Mouse (Mus musculus) lung, embryonic 15.5 days (tissue): ENCODE measurements around the gene Mgrn1. TPM values are rescaled to one million over a fixed set of nuclear protein-coding genes. Genes with fewer than 3 reads are reported as not detected.

Experiments
- ATAC-seq: fragments of 200-750 bp; cut with Nextera tagmentation; 2 replicates; pipeline ENCODE4 v1.8.0; 2017; ENCODE audit warnings: moderate number of reproducible peaks, borderline replicate concordance; ENCODE audit not compliant: low FRiP score, low TSS enrichment; ENCODE audit errors: extremely low read depth
- H3K27ac ChIP-seq: fragments of 300-500 bp; sonication (generic); 2 replicates; pipeline ENCODE4 v1.5.1; 2015; ENCODE audit warnings: moderate library complexity, mild to moderate bottlenecking, inconsistent platforms
- H3K27me3 ChIP-seq: fragments of 300-500 bp; sonication (generic); 2 replicates; pipeline ENCODE4 v1.6.1; 2015; ENCODE audit warnings: inconsistent platforms
- H3K36me3 ChIP-seq: fragments of 300-500 bp; sonication (generic); 2 replicates; pipeline ENCODE4 v1.6.1; 2015; ENCODE audit warnings: inconsistent platforms
- H3K4me1 ChIP-seq: fragments of 300-500 bp; sonication (generic); 2 replicates; pipeline ENCODE4 v1.6.1; 2015; ENCODE audit warnings: inconsistent platforms
- H3K4me2 ChIP-seq: fragments of 300-500 bp; sonication (generic); 2 replicates; pipeline ENCODE4 v1.6.1; 2015; ENCODE audit warnings: inconsistent platforms, mild to moderate bottlenecking, moderate library complexity
- H3K4me3 ChIP-seq: fragments of 300-500 bp; sonication (generic); 2 replicates; pipeline ENCODE4 v1.5.1; 2015; ENCODE audit warnings: mild to moderate bottlenecking, inconsistent platforms
- H3K9ac ChIP-seq: fragments of 300-500 bp; sonication (generic); 2 replicates; pipeline ENCODE4 v1.6.1; 2015; ENCODE audit warnings: inconsistent platforms
- H3K9me3 ChIP-seq: fragments of 300-500 bp; sonication (generic); 2 replicates; pipeline ENCODE4 v1.6.1; 2016; ENCODE audit warnings: inconsistent platforms
- WGBS: fragments of 180-500 bp; shearing (Covaris S2); methylation state at CpG from one replicate; pipeline ENCODE4 v1.1.7; 2015; 5-methylcytosine and 5-hydroxymethylcytosine counted together
- polyA plus RNA-seq: library from polyadenylated mRNA; unstranded; fragments of >200 nt; fragmentation: Nextera tagmentation; extraction: Ambion mirVana; gene quantifications from 2 replicates; pipeline ENCODE4 v1.2.1, GENCODE M21; 2015

Mgrn1 gene
- polyA plus RNA-seq, 1 experiment from 2014 or later: 93.0 TPM

DNA sequence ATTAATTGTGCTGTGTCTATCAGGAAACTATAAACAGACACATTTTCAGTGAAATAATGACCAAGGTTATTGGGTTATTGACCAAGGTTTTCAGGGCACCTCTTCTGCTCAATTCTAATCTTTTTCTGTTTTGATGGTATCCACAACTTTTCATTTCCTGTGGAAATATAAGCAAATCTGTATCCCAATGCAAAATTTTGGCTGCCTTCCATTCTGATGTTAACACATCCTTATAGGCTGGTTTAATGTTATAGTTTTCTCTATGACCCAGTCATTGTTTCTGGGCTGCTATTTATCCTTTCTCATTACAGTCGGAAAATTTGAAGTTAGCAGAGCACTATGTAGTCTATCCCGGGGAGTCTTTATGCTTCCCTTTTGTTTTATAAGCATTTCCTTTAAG, 13.7 kb downstream of the Mgrn1 start:
- no peaks in the 10 kb centered on the region for H3K9me3 ChIP-seq
- no peaks in the 10 kb centered on the region for H3K36me3 ChIP-seq
- H3K27ac ChIP-seq: peak overlapping the region; percentile 54
- H3K4me2 ChIP-seq: no peak overlapping the region
- no peak overlapping the region for H3K9ac ChIP-seq
- ATAC-seq: no peak
- peaks cover 29% of the 10 kb centered on the region; the same call in 1 of the 2 replicates for H3K4me1 ChIP-seq
- H3K4me3 ChIP-seq: no peak overlapping the region
- H3K27me3 ChIP-seq: no peaks in the 10 kb centered on the region
- WGBS: 39% methylated on average over 2 of the region's 2 CpGs

DNA sequence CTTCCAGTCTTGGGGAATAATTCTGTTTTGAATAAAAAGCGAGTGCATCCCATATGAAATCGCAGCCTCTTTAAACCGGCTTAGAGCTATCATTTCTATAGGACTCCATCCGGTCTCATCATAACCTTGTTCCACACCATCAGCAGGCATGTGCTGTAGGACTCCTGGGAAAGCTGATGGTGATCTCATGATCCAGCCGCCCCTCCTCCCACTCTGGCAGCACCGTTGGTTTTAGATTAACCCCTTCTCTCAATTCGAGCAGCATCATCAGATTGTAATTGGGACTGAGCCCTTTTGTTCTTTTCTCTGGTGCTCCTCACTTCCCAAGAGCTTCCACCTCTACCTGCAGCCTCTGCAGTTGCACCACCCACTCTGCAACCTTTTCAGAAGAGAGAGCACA, 15.1 kb downstream of the Mgrn1 start:
- Histone ChIP-seq H3K4me2 (no peak overlapping the region), H3K9ac (no peak overlapping the region), H3K27ac (no peak overlapping the region), H3K4me3 (no peak overlapping the region), H3K9me3 (no peaks in the 10 kb centered on the region), H3K36me3 (no peaks in the 10 kb centered on the region), H3K4me1 (peaks cover 39% of the 10 kb centered on the region; the same call in 1 of the 2 replicates), H3K27me3 (no peaks in the 10 kb centered on the region)
- ATAC-seq: no peak
- WGBS: 55% methylated on average over 7 of the region's 7 CpGs

DNA sequence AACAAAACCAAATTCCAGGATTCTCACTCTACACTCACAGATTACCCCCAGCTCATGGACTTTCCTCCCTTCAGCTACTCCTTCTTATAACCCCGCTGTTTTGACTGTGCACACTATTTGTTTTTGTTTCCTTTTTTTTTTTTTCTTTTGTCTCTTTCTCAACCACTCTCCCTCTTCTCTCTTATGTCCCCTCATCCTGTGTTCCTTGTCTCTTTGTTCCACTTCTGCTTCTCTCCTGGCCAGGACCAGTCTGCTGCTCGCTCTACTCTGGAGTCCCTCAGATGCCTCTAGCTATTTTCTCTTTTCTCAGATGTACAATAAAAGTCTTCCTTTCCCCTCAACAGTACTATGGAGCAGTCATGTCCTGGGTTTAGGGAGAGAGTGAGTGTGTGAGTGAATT, 16.3 kb downstream of the Mgrn1 start:
- H3K4me2 ChIP-seq: no peak overlapping the region
- peaks cover 43% of the 10 kb centered on the region; the same call in 1 of the 2 replicates for H3K4me1 ChIP-seq
- ATAC-seq: no peak
- H3K27me3 ChIP-seq: no peaks in the 10 kb centered on the region
- no peak overlapping the region for H3K27ac ChIP-seq
- H3K36me3 ChIP-seq: no peaks in the 10 kb centered on the region
- WGBS: 78% methylated on average over 2 of the region's 2 CpGs
- no peak overlapping the region for H3K9ac ChIP-seq
- H3K4me3 ChIP-seq: no peak overlapping the region
- H3K9me3 ChIP-seq: no peaks in the 10 kb centered on the region

DNA sequence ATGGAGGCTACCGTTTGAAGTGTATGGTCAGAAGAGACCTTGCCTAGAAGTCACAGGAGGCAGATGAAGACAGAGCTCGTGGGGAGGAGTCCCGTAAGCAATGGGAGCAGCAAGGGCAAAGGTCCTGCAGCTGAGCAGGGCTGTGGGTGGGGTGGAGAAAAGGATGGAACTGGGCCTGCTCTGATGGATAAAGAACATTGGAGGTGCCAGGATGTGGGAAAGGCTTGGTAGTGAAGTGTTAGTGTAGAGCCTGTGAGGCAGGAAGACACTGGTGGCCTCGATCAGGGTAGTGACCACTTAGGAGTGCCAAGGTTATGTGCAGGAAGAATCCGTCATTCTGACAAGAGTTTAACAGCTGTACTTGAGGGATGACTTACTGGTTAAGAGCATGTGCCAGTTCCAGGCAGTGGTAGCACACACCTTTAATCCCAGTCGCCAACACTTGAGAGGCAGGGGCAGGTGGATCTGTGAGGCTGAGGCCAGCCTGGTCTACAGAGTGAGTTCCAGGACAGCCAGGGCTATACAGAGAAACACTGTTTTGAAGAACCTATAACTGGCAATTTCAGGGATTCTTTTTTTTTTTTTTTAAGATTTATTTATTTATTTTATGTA, 17.5 kb downstream of the Mgrn1 start:
- Histone ChIP-seq H3K27me3 (no peaks in the 10 kb centered on the region), H3K4me1 (peaks cover 47% of the 10 kb centered on the region; the same call in 1 of the 2 replicates), H3K4me2 (no peak overlapping the region), H3K27ac (no peak overlapping the region), H3K9me3 (no peaks in the 10 kb centered on the region), H3K36me3 (no peaks in the 10 kb centered on the region), H3K9ac (no peak overlapping the region), H3K4me3 (no peak overlapping the region)
- WGBS: 57% methylated on average over 6 of the region's 6 CpGs
- no peak for ATAC-seq

GRCm38 (mm10) chr16:4904878-4905277, 18.8 kb downstream of the Mgrn1 start:
- Histone ChIP-seq H3K9ac (no peak overlapping the region), H3K4me3 (no peak overlapping the region), H3K27ac (0 out of 2 replicates have a peak overlapping the region, but pooled peaks have one; percentile 9), H3K36me3 (peaks cover 9% of the 10 kb centered on the region), H3K4me2 (no peak overlapping the region), H3K4me1 (peaks cover 41% of the 10 kb centered on the region; the same call in 1 of the 2 replicates), H3K27me3 (no peaks in the 10 kb centered on the region), H3K9me3 (no peaks in the 10 kb centered on the region)
- ATAC-seq: no peak
- 89% methylated on average over 3 of the region's 3 CpGs for WGBS

DNA sequence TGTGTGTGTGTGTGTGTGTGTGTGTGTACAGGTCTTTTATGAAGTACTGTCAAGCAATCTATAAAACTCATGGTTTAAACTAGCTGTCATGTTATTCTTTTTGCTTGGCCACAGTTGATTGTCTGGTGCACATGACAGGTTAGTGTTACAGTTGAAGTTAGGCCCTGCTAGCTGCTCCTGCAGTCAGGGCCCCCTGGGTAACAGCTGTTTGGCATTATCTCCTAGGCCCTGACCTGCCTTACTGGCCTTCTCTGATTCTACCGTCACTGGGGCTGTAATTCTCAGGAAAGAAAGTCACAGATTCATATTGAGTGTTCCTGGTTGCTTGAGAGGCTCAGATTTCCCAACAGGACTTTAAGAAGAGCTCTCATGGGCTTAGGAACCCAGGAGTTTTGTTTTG, 19.5 kb downstream of the Mgrn1 start:
- no peaks in the 10 kb centered on the region for H3K9me3 ChIP-seq
- H3K27me3 ChIP-seq: no peaks in the 10 kb centered on the region
- H3K27ac ChIP-seq: peak overlapping the region; percentile 72
- H3K4me1 ChIP-seq: peaks cover 34% of the 10 kb centered on the region; the same call in 1 of the 2 replicates
- no peak overlapping the region for H3K4me3 ChIP-seq
- H3K4me2 ChIP-seq: no peak overlapping the region
- ATAC-seq: no peak
- H3K9ac ChIP-seq: no peak overlapping the region
- 43% methylated on average over 1 of the region's 1 CpGs for WGBS
- peaks cover 16% of the 10 kb centered on the region for H3K36me3 ChIP-seq

DNA sequence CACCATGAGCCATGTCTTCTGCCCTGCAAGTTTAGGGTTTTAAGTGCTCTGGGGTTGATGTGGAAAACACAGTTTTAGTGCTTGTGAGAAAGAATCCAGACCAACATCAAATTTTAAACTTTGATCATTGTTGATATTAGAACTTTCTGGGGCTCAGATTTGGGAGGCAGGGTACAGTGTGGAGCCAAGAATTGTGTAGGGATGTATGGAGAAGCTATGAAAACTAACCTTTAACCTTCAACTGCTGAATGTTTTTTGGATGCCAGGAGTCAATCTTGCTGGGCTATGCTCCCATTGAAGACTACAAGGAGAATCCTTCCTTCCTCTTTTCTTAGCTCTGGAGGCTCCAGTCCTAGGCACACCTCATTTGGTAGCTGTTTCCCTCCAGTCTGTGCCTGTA, 20.5 kb downstream of the Mgrn1 start:
- ATAC-seq: peak; percentile 73; the same call in 1 of the 2 replicates
- H3K27ac ChIP-seq: peak overlapping the region; percentile 72

DNA sequence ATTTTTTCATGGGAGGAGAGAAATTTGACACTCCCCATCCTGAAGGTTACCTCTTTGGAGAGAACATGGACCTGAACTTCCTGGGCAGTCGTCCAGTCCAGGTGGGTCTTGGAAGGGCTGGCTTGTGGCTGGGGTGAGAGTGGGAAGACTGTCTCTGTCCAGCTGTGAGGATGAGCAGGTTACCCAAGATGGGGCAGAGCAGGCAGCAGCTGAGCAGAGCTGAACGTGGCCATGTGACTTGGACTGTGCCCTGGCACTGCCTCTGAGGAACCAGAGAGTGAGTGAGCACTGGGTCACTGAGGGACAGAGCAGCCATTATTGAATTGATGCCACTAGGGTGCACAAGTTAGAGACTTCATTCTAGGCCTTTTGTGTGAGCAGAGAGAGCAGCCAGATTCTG, 21.3 kb downstream of the Mgrn1 start:
- H3K36me3 ChIP-seq: peaks cover 32% of the 10 kb centered on the region
- ATAC-seq: no peak
- 0 out of 2 replicates have a peak overlapping the region, but pooled peaks have one; percentile 12 for H3K27ac ChIP-seq
- H3K4me2 ChIP-seq: no peak overlapping the region
- H3K27me3 ChIP-seq: no peaks in the 10 kb centered on the region
- H3K9ac ChIP-seq: no peak overlapping the region
- H3K4me3 ChIP-seq: no peak overlapping the region
- H3K9me3 ChIP-seq: no peaks in the 10 kb centered on the region
- peaks cover 30% of the 10 kb centered on the region; the same call in 1 of the 2 replicates for H3K4me1 ChIP-seq
- WGBS: 63% methylated on average over 2 of the region's 2 CpGs

More for the DNA sequence above, 20.5 kb downstream of the Mgrn1 start:
- Histone ChIP-seq H3K9me3 (no peaks in the 10 kb centered on the region), H3K9ac (no peak overlapping the region), H3K4me1 (peaks cover 34% of the 10 kb centered on the region; the same call in 1 of the 2 replicates), H3K4me3 (no peak overlapping the region), H3K4me2 (no peak overlapping the region), H3K36me3 (peaks cover 25% of the 10 kb centered on the region), H3K27me3 (no peaks in the 10 kb centered on the region)

DNA sequence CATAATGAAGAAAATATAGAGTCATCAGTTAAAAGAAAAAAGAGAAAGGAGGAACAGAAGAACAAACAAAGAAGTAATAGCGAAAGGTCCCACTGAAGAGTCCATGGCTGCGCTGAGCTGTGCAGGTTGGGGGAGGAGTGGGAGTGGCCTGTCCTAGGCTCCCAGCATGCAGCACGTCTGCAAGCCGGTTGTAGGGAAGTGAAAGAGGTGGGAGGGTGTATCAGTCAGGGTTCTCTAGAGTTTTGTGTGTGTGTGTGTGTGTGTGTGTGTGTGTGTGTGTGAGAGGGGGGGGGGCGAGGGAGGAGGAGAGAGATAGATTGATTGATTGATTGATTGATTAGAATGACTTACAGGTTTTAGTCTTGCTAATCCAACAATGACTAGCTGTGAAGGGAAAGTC, 21.9 kb downstream of the Mgrn1 start:
- H3K36me3 ChIP-seq: peaks cover 32% of the 10 kb centered on the region
- ATAC-seq: no peak
- H3K4me2 ChIP-seq: no peak overlapping the region
- no peaks in the 10 kb centered on the region for H3K27me3 ChIP-seq
- H3K9ac ChIP-seq: no peak overlapping the region
- H3K27ac ChIP-seq: 0 out of 2 replicates have a peak overlapping the region, but pooled peaks have one; percentile 12
- peaks cover 36% of the 10 kb centered on the region; the same call in 1 of the 2 replicates for H3K4me1 ChIP-seq
- H3K4me3 ChIP-seq: no peak overlapping the region
- 59% methylated on average over 5 of the region's 5 CpGs for WGBS
- no peaks in the 10 kb centered on the region for H3K9me3 ChIP-seq

GRCm38 (mm10) chr16:4909745-4910144, 23.7 kb downstream of the Mgrn1 start:
- no peak for ATAC-seq
- Histone ChIP-seq H3K36me3 (peaks cover 32% of the 10 kb centered on the region), H3K4me2 (no peak overlapping the region), H3K4me3 (no peak overlapping the region), H3K9me3 (no peaks in the 10 kb centered on the region), H3K9ac (no peak overlapping the region), H3K27me3 (no peaks in the 10 kb centered on the region), H3K27ac (no peak overlapping the region), H3K4me1 (peaks cover 42% of the 10 kb centered on the region)
- 98% methylated on average over 2 of the region's 2 CpGs for WGBS

- H3K36me3 ChIP-seq: peaks cover 39% of the 10 kb centered on the region
- H3K9me3 ChIP-seq: no peaks in the 10 kb centered on the region
- no peak overlapping the region for H3K9ac ChIP-seq
- ATAC-seq: no peak
- peaks cover 34% of the 10 kb centered on the region for H3K4me1 ChIP-seq
- no peak overlapping the region for H3K4me3 ChIP-seq
- H3K4me2 ChIP-seq: no peak overlapping the region
- no peaks in the 10 kb centered on the region for H3K27me3 ChIP-seq
- no peak overlapping the region for H3K27ac ChIP-seq
- WGBS: 99% methylated on average over 8 of the region's 8 CpGs
Observed at GRCm38 (mm10) chr16:4910758-4911157, 24.7 kb downstream of the Mgrn1 start.

DNA sequence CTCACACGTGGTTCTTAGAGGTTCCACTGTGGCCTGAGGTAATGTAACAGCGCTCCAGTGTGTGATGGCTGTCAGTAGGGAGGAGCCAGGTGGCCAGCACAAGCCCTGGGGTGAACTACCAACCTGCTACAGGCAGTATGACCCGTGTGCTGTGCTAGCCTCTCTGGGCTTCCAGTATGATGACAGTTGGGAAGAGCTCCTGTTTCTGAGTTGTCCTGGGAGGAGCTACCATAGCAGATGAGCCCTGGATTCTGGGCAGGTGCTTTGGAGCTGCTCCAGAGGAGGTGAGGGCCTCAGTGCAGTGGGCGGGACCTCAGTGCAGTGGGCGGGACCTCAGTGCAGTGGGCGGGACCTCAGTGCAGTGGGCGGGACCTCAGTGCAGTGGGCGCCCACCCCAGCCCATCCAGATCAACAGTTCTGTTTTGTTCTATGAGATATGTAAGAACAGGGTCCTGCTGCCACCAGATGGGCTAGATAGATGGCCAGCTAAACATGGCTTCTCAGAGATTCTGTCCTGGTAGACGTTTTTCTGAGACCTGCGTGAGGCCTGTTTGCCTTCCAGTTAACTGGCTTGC, 26.1 kb downstream of the Mgrn1 start:
- Histone ChIP-seq H3K36me3 (peaks cover 53% of the 10 kb centered on the region), H3K27ac (peak overlapping the region; percentile 83), H3K4me2 (no peak overlapping the region), H3K4me1 (peaks cover 21% of the 10 kb centered on the region), H3K27me3 (no peaks in the 10 kb centered on the region), H3K9me3 (no peaks in the 10 kb centered on the region), H3K9ac (no peak overlapping the region), H3K4me3 (no peak overlapping the region)
- no peak for ATAC-seq
- 73% methylated on average over 10 of the region's 10 CpGs for WGBS
